Mouse (Mus musculus): ENCODE measurements at regions not wholly inside any gene's neighbourhood (a gene's known extent, or its start where the extent isn't known, plus 50 kb on each side); places are given as distances from the start of the nearest gene placed in this dataset.

DNA sequence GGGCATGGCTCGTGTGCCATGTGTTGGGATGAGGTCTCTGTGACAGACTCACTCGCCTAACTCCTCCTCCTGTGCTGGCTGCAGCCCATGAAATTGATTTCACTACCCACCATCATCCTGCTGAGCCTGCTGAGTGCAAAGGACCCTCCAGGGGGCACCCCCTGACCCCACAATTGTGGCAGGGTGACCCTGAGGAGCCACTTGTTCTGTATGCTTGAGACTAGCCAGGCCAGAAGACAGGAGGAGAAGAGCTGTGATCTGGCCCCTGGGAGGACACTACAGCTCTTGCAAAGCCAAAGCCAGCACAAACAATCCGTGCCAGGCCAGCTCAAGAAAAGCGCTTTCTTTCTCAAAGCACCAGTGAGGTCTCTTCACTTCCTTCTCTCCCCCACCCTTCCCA, 104.7 kb upstream of the Lemd2 start:
- no peak for TF ChIP-seq POLR2A (IDR thresholded peaks at IDR 0.05; ENCODE audit: control insufficient read depth, extremely low read depth, insufficient read depth, low read length, poor library complexity)
- TF ChIP-seq CTCF (IDR thresholded peaks at IDR 0.05; ENCODE audit: borderline replicate concordance, control insufficient read depth, extremely low read depth, insufficient read depth, low read length, poor library complexity): 0 out of 2 replicates have a peak, but pooled peaks have one; percentile 30

Data from thymus, adult 2 months (tissue).